Mouse (Mus musculus): Measurements from ENCODE around the gene Lipt1.

Lipt1 gene

GRCm38 (mm10) chr1:37871704-37872103 is at the start of gene Lipt1:
Lipt1 (plus strand) TSS chr1:37871738.
- DNase-seq (ENCODE audit: inconsistent ontology term) = peak; percentile 96

DNA sequence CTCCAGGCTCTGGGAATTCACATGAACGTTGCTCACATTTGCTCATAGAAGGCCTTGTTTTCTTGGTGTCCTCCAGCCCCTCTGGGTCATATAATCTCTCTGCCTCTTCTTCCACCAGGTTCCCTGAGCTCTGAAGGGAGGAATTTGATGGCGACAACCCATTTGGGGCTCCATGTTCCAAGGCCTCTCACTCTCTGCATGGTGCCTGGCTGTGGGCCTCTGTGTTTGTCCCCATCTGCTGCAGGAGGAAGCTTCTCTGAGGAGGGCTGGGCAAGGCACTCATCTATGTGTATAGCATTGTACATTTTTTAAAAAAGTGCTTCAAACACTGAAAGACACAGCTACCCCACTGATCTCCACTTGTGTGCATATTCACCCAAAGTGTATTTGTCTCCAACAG is 39.9 kb upstream of the Lipt1 start:
- no peak for DNase-seq (ENCODE audit: inconsistent ontology term)

DNA sequence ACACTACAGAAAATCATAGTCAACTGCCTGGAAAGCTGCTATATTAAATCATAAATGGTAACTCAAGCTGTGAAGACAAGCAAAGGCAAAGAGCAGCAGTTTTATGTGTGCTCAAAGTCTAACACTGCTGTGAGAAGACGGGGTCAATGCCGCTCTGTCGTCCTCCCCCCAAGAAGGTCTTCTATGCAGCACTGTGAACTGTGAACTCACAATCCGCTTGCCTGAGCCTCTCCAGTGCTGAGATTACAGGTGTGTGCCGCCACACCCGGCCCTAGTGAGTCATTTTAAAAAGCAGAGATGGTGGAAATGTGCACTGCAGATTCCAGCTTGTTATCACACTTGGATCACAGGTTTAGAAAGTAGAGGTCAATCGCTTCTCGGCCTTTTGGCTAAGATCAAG is 24.7 kb upstream of the Lipt1 start:
- no peak for DNase-seq (ENCODE audit: inconsistent ontology term)

- no peak for DNase-seq (ENCODE audit: inconsistent ontology term)
Measured at GRCm38 (mm10) chr1:37850696-37851095, 20.8 kb upstream of the Lipt1 start.

GRCm38 (mm10) chr1:37864511-37865400 is 6.8 kb upstream of the Lipt1 start:
- peak; percentile 100 for DNase-seq (ENCODE audit: inconsistent ontology term)

- DNase-seq (ENCODE audit: inconsistent ontology term) = no peak
Measured at GRCm38 (mm10) chr1:37865401-37866215, 5.9 kb upstream of the Lipt1 start.

DNA sequence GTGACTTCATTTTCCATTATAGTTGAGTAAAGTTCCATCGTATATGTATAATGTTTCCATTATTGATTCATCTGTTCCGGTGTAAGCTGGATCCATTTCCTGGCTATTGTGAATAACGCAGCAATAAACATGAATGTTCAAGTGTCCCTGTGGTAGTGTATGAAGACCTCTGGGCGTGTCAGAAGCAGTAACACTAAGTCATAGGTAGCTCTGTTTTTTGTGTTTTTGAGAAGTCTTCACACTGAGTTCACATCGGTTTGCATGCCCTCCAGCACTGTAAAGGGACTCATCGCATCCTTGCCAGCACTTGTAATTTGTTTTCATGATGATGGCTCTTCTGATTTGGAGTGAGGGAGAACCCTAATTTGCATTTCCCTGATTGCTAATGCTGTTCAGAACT is 5.3 kb upstream of the Lipt1 start, which contains the start of gene Tsga10:
TSS of gene Tsga10 (minus strand) at position 144 of the 400 bp plus-strand sequence.
- no peak for DNase-seq (ENCODE audit: inconsistent ontology term)

GRCm38 (mm10) chr1:37867056-37867455 is 4.5 kb upstream of the Lipt1 start:
- DNase-seq (ENCODE audit: inconsistent ontology term) = no peak

DNA sequence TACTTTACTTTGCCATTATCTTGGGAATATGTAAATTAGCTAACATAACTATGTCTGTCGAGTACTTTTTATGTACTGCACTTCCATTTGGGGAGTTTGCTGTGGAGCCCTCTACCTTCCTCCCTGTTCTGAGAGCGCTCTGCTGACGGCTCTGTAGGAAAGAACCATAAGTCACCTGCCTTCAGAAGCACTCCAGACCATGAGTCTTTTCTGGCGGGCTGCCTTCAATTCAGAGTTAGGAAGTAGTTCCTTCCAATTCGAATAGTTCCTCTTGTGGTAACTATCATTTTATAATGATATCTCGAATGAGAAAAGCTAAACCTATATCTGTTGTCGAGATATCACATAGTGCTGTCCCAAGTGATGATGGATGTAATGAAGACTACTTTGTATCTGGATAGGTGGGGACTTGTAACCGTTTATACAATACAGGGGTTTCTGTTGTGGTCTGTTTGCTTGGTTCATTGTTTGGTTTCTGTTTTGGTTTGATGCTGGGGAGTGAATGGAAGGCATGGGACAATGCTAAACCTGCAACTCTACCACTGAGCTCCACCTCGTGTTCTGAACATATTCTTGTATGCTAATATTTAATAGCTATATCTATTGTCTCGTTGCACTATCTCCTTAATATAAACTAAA is 3.7 kb upstream of the Lipt1 start:
- DNase-seq (ENCODE audit: inconsistent ontology term) = no peak

- DNase-seq (ENCODE audit: inconsistent ontology term) = no peak
Measured at GRCm38 (mm10) chr1:37868640-37869039, 2.9 kb upstream of the Lipt1 start.

- DNase-seq (ENCODE audit: inconsistent ontology term) = no peak
Measured at GRCm38 (mm10) chr1:37869362-37869761, 2.2 kb upstream of the Lipt1 start.

GRCm38 (mm10) chr1:37872131-37873067 is 861 bp downstream of the Lipt1 start:
- DNase-seq (ENCODE audit: inconsistent ontology term) = peak; percentile 94

GRCm38 (mm10) chr1:37873157-37873556 is 1.6 kb downstream of the Lipt1 start:
- DNase-seq (ENCODE audit: inconsistent ontology term) = no peak

- DNase-seq (ENCODE audit: inconsistent ontology term) = no peak
Measured at GRCm38 (mm10) chr1:37877736-37878460, 6.4 kb downstream of the Lipt1 start.

DNA sequence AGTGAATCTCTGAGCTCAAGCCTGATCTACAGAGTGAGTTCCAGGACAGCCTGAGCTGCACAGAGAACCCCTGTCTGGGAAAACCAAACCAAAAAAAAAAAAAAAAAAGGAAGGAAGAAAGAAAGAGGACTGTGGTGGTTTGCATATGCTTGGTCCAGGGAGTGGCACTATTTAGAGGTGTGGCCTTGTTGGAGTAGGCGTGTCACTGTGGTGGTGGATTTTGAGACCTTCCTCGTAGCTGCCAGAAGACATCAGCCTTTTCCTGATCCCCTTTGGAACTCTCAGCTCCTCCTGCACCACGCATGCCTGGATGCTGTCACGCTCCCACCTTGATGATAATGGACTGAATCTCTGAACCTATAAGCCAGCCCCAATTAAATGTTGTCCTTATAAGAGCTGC is 11.9 kb downstream of the Lipt1 start:
- no peak for DNase-seq (ENCODE audit: inconsistent ontology term)

- no peak for DNase-seq (ENCODE audit: inconsistent ontology term)
Measured at GRCm38 (mm10) chr1:37884451-37884850, 12.9 kb downstream of the Lipt1 start.

DNA sequence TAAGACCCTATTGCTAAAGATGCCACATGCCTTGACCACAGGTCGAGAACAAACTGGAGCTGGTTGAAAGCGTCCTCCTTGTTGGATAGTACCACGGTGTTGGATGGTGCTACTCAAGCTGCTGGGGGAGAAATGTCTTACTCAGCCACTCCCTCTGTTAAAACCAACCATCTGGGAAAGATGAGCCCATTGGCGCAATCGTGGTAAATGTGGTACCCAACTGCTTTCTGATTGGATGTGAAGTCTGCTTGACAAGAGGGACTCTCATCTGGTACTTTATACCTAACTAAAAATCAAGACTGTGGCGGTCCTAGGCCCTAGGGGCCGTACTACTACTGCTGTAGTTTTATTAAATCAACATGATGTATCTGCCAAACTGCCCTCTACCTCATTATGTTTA is 17.7 kb downstream of the Lipt1 start:
- DNase-seq (ENCODE audit: inconsistent ontology term) = no peak

- peak; percentile 92 for DNase-seq (ENCODE audit: inconsistent ontology term)
Measured at GRCm38 (mm10) chr1:37890025-37890652, 18.6 kb downstream of the Lipt1 start, which contains the start of the genes Mitd1 and Mrpl30. Mitd1 (minus strand) TSS chr1:37890411. Mrpl30 (plus strand) TSS chr1:37890477.

DNA sequence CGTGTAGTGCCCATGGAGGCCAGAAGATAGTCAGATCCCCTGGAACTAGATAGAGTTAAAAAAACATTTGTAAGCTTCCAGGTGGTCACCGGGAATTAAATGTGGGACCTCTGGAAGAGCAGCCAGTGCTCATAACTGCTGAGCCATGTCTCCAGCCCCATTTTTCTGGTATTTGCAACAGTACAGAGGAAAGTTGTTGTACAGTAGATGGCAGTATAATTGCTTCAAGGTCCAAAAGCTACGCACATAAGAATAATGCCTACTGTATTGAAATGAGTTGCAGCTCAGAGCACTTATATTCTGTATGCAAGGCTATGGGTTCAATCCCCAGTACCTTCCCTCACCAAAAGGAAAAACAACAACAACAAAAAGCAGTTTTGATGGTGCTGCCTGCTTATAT is 19.9 kb downstream of the Lipt1 start:
- peak; percentile 31 for DNase-seq (ENCODE audit: inconsistent ontology term)

GRCm38 (mm10) chr1:37894606-37895005 is 23.1 kb downstream of the Lipt1 start:
- DNase-seq (ENCODE audit: inconsistent ontology term) = no peak
